Mouse (Mus musculus) monocyte, adult 2 months (primary cell): ENCODE data around the gene BC030867.
A peak's percentile ranks its signal among the peaks of the same experiment; 100 is the strongest.
"Not testable (repeated sequence)": the region's sequence is repeated elsewhere in the genome, so short reads cannot be mapped to it uniquely, and the experiment has no call there.

Experiments used
- DNase-seq, 2 experiments: peaks; one replicate each; pipeline ENCODE4 v3.0.0; 2022; ENCODE audit warnings: low spot score in 2 of 2, low read depth in 1 of 2

The BC030867 gene

DNA sequence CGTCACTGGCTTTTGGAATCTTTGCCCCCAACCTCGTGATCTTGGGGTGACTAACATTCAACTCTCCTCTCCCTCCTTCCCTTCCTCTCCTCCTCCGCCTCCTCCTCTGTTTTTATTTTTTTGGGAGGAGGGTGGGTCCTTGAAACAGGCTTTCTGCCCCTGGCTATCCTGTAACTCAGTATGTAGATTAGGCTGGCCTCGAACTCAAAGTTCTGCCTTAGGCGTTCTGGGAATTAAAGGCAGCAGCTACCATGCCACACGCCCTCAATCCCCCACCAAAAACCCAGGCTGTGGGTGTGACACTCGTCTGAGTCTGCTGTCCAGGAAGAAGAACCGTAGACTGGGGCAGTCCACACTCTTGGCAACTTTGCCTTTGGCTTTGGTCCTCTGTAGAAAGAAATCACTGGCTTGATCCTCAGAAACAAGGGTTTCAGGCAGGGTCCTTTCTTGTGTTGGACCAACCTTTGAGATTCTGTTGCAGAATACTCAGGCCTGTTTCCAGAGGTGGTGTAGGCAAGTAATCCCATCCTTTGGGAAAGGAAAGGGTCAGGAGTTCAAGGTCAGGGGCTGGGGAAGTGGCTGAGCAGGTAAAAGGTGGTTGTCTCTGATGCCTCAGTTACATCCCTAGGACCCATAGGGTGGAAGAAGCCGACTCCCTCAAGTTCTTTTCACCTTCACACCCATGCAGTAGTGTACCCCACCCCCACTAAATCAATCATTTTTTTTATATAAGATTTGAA is 839 bp downstream of the BC030867 start:
- DNase-seq, result no peak

DNA sequence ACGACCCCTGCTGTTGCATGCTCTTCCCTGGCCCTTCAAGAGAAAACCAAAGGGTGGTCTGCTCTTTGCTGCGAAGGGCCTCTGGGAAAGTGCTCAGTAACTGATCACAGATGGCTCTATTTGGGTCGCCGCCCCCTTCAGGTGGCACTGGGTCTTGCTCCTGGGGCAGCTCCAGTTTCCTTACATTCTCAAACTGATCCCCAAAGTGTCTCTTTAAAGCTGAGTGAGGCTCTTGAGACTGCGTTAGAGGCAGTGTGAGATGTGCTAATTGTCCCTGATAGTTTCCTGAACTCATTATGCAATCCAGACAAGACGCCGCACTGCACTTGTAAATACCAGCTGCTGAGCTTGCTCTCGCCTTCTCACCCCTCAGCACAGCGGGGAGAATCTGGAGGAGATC is 8.8 kb downstream of the BC030867 start:
- DNase-seq, result no peak

DNA sequence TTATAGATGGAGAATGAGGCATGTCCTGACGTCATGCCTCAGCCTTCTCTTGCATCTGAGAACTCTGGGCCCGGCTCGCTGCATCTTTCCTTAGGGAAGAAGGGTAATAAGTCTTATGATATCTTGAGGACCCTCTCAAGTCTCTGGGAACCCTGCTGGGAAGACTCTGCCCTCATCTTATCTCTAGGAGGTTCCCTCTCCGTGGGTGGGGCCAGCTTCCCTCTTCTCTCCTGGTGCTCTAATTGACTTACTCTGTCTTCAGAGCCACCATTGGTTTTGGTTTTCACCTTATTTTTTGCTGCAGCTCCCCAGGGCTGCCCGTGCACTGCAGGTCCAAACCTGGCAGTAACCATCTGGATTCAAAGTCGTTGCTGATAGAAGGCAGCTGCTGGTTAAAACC is 9.4 kb downstream of the BC030867 start:
- DNase-seq, result no peak

DNA sequence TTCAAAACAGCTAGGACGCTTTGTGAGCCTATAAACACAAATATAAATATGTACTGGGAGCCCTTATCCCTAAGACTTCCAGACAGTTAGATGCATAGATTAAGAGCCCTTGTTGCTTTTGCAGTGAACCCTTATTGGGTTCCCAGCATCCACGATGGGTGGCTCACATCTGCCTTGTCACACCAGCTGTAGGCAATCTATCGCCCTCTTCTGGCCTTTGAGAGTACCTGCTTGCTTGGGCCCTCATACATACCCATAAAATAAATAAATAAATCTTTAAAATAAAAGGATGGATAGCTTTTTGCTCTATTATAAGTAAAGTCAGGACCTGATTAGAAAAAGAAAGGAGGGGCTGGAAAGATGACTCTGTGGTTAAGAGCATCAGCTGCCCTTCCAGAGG is 9.8 kb downstream of the BC030867 start:
- DNase-seq, result no peak

DNA sequence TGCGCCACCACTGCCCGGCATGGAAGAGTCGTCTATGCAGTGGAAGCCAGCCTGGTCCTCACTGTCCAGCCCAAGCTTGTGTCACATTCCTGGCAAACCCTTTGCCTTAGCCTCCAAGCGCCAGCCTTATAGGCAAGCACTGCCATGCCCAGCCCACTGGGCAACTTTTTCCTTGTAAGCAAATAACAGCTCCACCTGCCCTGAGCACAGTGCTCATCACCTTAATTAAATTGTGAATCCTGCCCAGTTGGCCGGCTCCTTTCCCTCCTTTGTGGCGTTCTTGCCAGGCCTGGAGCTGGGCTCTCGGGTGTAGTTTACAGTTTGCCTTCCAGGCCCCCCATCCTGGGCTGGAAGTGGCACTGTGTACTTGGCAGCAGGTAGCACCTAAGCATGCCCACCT is 14.5 kb downstream of the BC030867 start:
- DNase-seq, result no peak

DNA sequence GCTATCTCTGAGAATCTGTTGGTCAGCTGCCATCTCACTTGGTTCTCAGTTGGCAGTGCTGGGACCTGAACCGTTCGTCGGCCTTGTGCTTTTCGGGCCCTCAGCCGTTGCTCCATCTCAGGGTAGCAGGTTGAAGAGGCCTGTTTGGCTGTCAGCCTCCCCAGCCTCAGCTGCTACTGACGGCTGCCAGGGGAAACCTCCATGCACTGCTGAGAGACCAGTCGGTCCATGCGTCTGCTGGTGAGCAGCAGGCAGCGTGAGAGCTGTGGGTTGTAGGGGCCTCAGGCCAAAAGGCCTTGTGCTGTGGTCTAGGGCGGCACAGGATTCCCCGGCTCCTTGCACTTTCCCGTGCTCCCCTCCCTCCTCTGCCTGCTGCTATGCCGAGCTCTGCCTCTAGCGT is 17.1 kb downstream of the BC030867 start:
- no peak for DNase-seq

DNA sequence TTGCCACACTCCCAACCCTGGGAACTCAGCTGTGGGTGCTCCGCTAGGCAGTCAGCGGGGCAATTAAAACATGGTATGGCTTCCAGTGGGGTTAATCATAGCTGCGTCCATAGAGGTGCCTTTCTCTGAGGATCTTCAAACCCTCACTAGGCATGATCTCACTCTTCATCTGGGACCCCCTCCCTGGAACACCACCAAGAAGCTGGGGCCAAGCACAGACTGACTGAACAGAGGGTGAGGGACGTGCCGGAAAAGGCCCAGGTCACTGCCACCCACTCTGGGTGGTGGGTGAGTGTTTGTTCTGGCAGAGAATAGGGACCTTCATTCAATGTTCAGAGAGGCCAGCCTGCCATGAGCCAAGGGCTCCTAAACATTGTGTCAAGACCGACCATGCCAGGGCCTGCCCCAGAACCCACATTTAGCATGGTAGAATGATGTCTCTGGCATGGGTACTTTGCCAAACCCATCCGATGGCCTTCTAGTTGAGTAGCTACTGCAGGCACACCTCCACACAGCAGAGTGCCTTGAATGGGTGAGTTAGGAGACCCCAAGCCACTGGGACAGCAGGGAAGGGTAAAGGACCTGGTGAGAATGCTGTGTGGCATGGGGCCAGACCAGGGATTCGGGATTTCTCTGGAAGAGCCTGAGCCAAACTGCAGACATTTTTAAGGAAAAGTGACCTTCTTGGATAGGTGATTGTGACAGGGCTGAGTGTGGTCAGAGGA is 18.1 kb downstream of the BC030867 start:
- no peak for DNase-seq

DNA sequence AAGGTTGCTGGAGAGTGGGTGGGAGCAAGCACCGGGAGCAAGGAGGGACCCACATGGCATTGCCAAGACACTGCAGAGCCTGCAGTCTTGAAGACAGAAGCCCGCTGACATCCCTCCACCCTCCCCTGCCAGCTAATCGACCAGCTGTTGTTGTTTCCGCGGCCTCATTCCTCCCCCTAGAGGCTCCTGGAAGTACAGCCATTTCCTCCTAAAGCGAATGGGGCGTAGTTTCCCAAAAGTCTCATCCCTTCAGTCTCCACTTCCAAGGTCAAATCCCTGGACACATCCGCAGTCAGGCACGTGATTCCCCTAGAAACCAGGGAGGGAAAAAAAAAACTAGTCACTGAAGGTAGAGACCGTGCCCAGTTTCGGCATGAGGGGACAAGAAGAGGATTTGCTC is 18.8 kb downstream of the BC030867 start:
- no peak for DNase-seq

DNA sequence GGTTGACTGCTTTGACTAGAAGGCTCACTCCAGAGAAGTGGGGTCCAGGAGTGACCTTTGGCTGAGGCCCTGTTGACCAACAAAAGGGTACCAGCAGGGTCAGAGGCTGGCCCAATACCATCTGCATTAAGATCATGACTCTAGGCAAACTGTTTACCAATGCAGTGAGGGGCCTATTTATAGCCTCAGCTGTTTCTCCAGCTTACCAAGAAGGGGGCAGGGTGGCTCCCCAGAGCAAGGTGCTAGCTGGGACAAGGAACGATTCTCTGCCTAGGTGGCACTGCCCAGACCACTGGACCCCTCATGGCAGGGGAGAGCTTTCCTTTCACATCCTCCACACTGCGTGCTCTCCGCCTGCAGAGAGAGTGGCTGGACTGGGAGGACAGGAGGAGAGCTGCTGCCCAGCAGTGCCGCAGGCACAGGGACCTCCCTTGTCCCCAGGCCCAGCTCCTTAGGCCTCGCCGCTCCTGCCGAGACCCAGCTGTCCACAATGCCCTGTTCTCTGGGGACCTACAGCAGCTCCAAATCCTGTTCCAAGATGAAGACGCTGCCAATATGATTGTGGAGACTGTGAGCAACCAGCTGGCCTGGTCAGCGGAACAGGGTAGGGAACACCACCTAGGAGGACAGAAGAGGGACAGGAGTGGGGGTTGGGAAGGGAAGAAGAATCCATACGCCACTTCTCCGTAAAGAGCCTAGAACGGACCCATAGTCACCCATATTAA is 20.0 kb downstream of the BC030867 start, which contains the start of gene Asb16:
Asb16 (plus strand) TSS at position 224 of the 725 bp plus-strand sequence.
- no peak for DNase-seq

DNA sequence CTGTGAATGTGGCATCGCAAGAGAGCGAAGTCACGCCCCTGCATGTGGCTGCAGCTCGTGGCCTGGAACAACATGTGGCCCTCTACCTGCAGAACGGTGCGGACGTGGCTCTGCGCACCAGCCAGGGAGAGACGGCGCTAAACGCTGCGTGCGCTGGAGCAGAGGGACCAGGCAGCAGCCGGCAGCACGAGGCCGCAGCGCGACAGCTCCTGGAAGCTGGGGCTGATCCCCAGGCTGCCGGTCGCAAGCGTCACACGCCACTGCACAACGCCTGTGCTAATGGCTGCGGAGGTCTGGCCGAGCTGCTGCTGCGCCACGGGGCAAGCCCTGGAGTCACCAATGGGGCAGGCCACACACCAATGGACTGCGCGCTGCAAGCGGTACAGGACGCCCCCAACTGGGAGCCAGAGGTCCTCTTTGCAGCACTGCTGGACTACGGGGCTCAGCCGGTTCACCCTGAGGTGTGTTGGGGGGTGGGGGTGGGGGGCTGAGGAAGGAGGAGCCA is 27.8 kb downstream of the BC030867 start:
- DNase-seq, result no peak

DNA sequence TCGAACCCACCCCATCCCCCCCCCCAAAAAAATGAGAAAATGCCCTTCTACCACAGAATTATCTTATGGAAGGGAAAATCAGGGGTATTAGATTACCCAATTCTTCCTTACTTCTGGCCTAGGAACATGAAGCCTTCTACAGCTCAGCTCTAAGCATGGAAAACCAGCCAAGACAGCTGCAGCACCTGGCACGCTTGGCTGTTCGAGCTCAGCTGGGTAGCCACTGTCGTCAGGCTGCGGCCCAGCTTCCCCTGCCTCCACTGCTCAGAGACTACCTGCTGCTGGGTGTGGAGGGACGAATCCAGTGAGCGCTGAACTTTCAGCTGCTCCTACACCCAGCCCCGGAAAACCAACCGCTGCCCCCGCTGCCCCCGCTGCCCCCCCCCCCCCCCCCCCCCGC is 29.1 kb downstream of the BC030867 start:
- no peak for DNase-seq

DNA sequence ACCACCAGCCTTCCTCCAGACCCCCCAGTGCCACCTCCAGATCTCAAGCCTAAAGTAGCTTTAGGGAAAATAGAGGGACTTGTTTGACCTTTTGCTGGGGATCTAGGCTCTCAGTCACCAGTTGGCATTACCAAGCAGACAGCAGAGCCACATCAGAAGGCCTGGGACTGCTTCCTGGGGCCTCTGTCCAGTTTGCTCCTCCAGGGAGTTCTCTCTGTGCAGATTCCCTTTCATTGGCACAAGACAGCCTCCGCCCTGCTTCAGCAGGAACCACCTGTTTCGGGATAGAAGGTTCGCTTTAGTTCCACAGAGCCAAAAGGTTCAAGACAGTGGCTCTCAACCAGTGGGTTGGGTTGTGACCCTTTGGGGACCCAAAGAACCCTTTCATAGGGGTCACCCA is 30.9 kb downstream of the BC030867 start:
- DNase-seq, result no peak

DNA sequence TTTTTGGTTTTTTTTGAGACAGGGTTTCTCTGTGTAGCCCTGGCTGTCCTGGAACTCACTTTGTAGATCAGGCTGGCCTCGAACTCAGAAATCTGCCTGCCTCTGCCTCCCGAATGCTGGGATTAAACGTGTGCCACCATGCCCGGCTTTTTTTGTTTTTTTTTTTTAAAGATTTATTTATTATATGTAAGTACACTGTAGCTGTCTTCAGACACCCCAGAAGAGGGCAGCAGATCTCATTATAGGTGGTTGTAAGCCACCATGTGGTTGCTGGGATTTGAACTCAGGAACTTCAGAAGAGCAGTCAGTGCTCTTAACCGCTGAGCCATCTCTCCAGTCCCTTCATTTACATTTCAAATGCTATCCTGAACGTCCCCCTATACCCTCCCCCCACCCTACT is 31.6 kb downstream of the BC030867 start:
- DNase-seq, result not testable (repeated sequence)

DNA sequence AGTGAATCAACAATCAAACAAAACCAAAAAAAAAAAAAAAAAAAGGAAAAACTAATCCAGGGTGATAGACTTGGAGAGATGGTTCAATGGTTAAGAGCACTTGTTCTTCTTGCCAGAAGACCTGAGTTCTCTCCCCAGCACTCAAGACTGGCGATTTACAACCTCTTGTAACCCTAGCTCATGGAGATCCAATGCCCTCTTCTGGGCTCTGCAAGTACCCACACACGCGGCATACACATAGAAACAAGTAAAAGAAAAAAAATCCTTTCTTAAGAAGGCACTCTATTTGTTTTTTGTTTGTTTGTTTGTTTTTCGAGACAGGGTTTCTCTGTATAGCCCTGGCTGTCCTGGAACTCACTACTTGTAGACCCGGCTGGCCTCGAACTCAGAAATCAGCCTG is 35.2 kb downstream of the BC030867 start:
- no peak for DNase-seq

DNA sequence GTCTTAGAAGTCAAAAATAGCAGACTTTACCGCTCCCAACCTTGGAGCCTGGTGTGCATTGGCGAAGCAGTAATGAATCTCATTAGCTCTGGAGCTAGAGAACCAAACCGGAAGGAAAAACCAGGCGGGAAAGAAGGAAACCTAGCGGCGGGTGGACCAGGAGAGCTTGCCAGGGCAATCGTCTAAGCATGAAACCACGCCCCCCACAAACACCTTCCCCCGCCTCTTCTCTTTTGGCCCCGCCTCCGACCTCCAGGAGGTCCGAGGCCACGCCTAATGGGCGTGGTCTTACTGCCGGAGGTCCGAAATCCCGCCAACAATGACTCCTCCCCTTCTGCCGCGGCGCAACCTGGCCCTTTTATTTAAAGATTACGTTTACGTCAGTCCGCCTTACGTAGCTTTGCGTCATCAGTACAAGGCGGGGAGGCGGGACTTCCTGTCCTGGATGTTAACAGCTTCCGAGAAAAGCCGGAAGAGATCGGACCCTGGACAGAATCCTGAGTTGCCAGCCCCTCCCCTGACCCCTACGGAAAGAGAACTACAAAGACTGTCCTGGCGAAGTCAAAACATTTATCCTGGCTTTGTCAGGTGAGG is 35.9 kb downstream of the BC030867 start, which contains the start of gene Tmub2:
Tmub2 (plus strand) TSS at position 431 of the 594 bp plus-strand sequence.
- DNase-seq, result peak; percentile 91 to 94

DNA sequence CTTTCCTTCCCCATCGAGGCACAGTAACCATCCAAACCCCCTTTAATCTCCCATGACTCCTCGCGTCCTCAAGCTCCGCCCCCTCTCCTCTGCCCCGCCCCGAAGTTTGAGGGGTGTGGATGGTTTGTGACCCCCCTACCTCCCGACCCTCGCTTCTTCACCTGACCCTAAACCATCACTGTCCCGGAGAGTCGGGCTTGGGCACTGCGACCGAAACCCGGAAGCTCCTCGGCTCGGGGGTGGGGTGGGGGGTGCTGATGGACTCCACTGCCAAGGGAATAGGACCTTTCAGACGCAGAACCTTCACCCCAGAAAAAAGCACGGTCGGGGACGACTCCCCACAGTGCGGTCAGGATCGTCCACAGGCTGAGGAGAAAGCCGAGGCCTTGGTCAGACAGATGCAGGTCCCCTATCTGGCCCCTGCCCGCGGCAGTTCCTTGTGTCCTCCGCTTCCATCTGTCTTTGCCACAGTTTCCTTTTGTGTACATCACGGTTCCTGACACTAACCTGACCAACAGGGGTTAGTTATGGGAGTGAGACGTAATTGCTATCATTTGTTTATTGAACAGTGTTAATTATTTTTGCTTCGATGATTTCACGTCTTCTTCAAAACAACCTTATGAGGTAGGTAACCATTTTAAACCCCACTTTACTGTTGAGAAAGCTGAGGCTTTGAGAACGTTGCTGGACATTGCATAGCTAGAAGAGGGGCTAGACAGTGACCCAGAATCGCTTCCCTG is 36.6 kb downstream of the BC030867 start:
- peak in 1 of 2 experiments; percentile 22 for DNase-seq

DNA sequence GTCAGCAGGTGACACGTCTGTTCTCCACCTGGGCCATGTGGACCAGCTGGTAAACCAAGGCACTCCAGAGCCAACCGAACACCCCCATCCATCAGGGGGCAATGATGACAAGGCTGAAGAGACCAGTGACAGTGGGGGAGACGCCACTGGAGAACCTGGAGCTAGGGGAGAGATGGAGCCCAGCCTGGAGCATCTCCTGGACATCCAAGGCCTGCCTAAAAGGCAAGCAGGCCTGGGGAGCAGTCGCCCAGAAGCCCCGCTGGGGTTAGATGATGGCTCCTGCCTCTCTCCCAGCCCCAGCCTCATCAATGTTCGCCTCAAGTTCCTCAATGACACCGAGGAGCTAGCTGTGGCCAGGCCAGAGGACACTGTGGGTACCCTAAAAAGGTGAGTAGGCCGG is 38.8 kb downstream of the BC030867 start:
- no peak for DNase-seq

DNA sequence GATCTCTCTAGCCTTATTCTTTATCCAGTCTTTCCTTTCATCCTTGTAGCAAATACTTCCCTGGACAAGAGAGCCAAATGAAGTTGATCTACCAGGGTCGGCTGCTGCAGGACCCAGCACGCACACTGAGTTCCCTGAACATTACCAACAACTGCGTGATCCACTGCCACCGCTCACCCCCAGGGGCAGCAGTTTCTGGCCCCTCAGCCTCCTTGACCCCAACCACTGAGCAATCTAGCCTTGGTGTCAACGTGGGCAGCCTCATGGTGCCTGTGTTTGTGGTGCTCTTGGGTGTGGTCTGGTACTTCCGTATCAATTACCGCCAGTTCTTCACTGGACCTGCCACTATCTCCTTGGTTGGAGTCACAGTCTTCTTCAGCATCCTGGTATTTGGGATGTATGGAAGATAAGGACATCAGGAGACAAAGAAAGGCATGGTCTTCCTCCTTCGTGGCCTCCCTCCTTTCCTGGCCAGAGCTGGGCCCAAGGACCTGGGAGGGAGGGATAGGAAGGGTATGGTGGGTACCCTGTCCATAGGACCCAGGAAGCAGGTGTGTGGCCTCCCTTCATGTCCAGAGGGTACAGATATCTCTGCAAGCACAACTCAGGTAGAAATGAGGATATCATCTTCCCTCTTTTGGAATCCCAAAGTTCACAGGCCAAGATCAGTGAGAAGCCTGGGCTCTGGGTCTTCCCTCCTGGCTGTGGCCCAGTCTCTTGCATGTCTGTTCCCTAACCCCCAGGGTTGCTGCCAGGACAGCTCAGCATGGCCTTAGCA is 39.5 kb downstream of the BC030867 start:
- no peak for DNase-seq

DNA sequence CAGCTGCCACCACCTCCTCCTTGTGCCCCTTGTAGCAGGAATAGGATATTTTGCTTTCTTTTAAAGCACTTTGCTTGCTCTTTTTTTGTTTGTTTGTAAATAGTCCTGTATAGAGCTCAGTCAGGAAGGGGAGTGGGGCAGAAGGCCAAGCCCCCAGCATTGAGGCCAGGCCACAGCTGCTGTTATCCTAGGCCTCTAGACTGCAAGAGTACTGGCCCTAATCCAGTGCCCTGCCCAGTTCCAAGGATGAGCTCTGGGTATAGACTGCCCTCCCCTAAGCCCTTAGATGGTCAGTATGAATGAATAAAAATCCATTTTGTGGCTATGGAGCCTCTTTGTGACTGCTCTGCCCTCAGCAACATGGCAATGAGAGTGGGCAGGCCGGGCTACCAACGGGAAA is 40.2 kb downstream of the BC030867 start:
- DNase-seq, result no peak
